Mouse (Mus musculus) embryonic stem cell, embryonic (primary cell): ENCODE results near the gene Olfr517.

Experiments
- CTCF ChIA-PET, 4 experiments: fragments of 300-600 bp in 2 of 4; fragments of 350-600 bp in 2 of 4; sonication (Branson Sonifier 250); formaldehyde crosslinking; loops; one replicate each; lab custom pipeline; 2022; ENCODE audit warnings: inconsistent platforms in 2 of 4; lab: Charles Lee
- POLR2A ChIA-PET, 4 experiments: fragments of 300-600 bp in 2 of 4; fragments of 350-600 bp in 2 of 4; sonication (Branson Sonifier 250); formaldehyde crosslinking; loops; one replicate each; lab custom pipeline; 2022; ENCODE audit warnings: antibody characterized with exemption in 4 of 4, inconsistent platforms in 1 of 4; lab: Charles Lee

Gene Olfr517

GRCm38 (mm10) chr7:108872279-108872678 is at the start of gene Olfr517:
Gene Olfr517 (minus strand): TSS chr7:108872379.
- POLR2A ChIA-PET = interaction anchor here in 1 of 4 experiments (0.5 kb wide), 1 partner anchor 43 kb away, joined by 3 read pairs; no protein-coding TSS in a partner anchor
- CTCF ChIA-PET = no interaction called here

GRCm38 (mm10) chr7:108903969-108904368 is 31.8 kb upstream of the Olfr517 start:
- CTCF ChIA-PET = no interaction called here
- POLR2A ChIA-PET = interaction anchor here in 2 of 4 experiments (0.6 to 1.1 kb wide), 2 partner anchors 26 to 31 kb away, joined by 3 read pairs; partner anchors contain the start of gene Nlrp10 (in 1 of the 2)

- ChIA-PET CTCF (no interaction called here), POLR2A (no interaction called here)
Measured at GRCm38 (mm10) chr7:108894320-108894719, 22.1 kb upstream of the Olfr517 start, which contains the start of gene Olfr519. Gene Olfr519 (minus strand): TSS chr7:108894420.

GRCm38 (mm10) chr7:108884906-108885305 is 12.7 kb upstream of the Olfr517 start, which contains the start of gene Olfr518:
Gene Olfr518 (minus strand): TSS chr7:108885006.
- POLR2A ChIA-PET = no interaction called here
- CTCF ChIA-PET = no interaction called here

GRCm38 (mm10) chr7:108850429-108850828 is 21.8 kb downstream of the Olfr517 start, which contains the start of gene Olfr516:
Gene Olfr516 (minus strand): TSS chr7:108850529.
- CTCF ChIA-PET = no interaction called here
- POLR2A ChIA-PET = no interaction called here

GRCm38 (mm10) chr7:108825897-108826296 is 46.3 kb downstream of the Olfr517 start, which contains the start of gene Olfr514:
Gene Olfr514 (minus strand): TSS chr7:108825997.
- POLR2A ChIA-PET = no interaction called here
- CTCF ChIA-PET = no interaction called here
